Mouse (Mus musculus) liver, embryonic 11.5 days (tissue): Measurements from ENCODE around the gene Traf3. TPM values are rescaled to one million over a fixed set of nuclear protein-coding genes. Genes with fewer than 3 reads are reported as not detected.

Experiments
- ATAC-seq: fragments of 200-750 bp; cut with Nextera tagmentation; replicated peaks from 2 replicates; pipeline ENCODE4 v1.8.0; 2017; ENCODE audit warnings: moderate number of reproducible peaks, mild to moderate bottlenecking, moderate TSS enrichment, moderate library complexity; ENCODE audit not compliant: low FRiP score
- DNase-seq: peaks from one replicate; pipeline ENCODE4 v3.0.0-alpha.2; 2017; ENCODE audit warnings: low spot score
- H3K27ac ChIP-seq: fragments of 300-500 bp; sonication (generic); 2 replicates; pipeline ENCODE4 v1.5.1; 2014; ENCODE audit warnings: mild to moderate bottlenecking, low read depth, low read length, control low read depth
- H3K27me3 ChIP-seq: fragments of 300-500 bp; sonication (generic); replicated peaks from 2 replicates; pipeline ENCODE4 v1.6.1; 2014; ENCODE audit warnings: low read length, mixed read lengths; ENCODE audit not compliant: control insufficient read depth, insufficient read depth
- H3K36me3 ChIP-seq: fragments of 300-500 bp; sonication (generic); 2 replicates; pipeline ENCODE4 v1.6.1; 2014; ENCODE audit warnings: mild to moderate bottlenecking, low read length, moderate library complexity, mixed read lengths; ENCODE audit not compliant: control insufficient read depth, insufficient read depth
- H3K4me1 ChIP-seq: fragments of 300-500 bp; sonication (generic); replicated peaks from 2 replicates; pipeline ENCODE4 v1.6.1; 2014; ENCODE audit warnings: low read length, mixed read lengths; ENCODE audit not compliant: control insufficient read depth, insufficient read depth
- H3K4me2 ChIP-seq: fragments of 300-500 bp; sonication (generic); 2 replicates; pipeline ENCODE4 v1.6.1; 2014; ENCODE audit warnings: mild to moderate bottlenecking, control low read depth, moderate library complexity
- H3K4me3 ChIP-seq: fragments of 300-500 bp; sonication (generic); 2 replicates; pipeline ENCODE4 v1.5.1; 2014; ENCODE audit warnings: low read depth, low read length, control low read depth
- H3K9ac ChIP-seq: fragments of 300-500 bp; sonication (generic); 2 replicates; pipeline ENCODE4 v1.6.1; 2014; ENCODE audit warnings: low read depth, low read length, control low read depth
- H3K9me3 ChIP-seq: fragments of 300-500 bp; sonication (generic); 2 replicates; pipeline ENCODE4 v1.6.1; 2016; ENCODE audit warnings: low read length, inconsistent platforms, mixed read lengths; ENCODE audit not compliant: control insufficient read depth
- WGBS: fragments of 180-500 bp; shearing (Covaris S2); extraction: QIAGEN DNeasy Blood & Tissue Kit; methylation state at CpG from one replicate; pipeline ENCODE4 v1.1.7; 2014; 5-methylcytosine and 5-hydroxymethylcytosine counted together
- polyA plus RNA-seq: library from polyadenylated mRNA; unstranded; fragments of >200 nt; fragmentation: Nextera tagmentation; extraction: Ambion mirVana; gene quantifications from 2 replicates; pipeline ENCODE4 v1.2.1, GENCODE M21; 2014

Traf3 gene
- polyA plus RNA-seq, 1 experiment from 2014 or later = 7.4 TPM

DNA sequence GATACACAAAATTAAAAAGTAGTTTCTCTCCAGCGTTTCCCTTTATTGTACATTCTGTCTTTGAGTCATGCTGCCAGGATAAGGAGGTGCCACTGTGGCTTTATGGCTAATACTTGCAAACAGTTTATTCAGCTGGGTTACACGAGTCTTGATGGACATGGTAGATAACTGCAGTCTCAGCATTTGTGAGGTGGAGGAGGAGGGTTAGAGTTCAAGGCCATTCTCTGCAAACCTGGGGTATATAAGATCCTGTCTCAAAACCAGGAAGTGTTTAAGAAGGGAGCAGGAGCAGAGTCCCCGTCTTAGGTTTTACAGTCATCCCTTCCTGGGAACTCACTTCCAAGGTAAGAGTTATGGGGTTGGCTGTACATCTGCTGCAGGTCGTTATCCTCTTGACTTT lies 30.4 kb downstream of the Traf3 start:
- WGBS = 73% methylated on average over 4 of the region's 4 CpGs
- Histone ChIP-seq H3K4me1 (no peaks in the 10 kb centered on the region), H3K9me3 (no peaks in the 10 kb centered on the region), H3K4me2 (no peak overlapping the region), H3K9ac (no peak overlapping the region), H3K27me3 (no peaks in the 10 kb centered on the region), H3K36me3 (no peaks in the 10 kb centered on the region), H3K27ac (no peak overlapping the region), H3K4me3 (no peak overlapping the region)
- ATAC-seq (no peak), DNase-seq (no peak)

DNA sequence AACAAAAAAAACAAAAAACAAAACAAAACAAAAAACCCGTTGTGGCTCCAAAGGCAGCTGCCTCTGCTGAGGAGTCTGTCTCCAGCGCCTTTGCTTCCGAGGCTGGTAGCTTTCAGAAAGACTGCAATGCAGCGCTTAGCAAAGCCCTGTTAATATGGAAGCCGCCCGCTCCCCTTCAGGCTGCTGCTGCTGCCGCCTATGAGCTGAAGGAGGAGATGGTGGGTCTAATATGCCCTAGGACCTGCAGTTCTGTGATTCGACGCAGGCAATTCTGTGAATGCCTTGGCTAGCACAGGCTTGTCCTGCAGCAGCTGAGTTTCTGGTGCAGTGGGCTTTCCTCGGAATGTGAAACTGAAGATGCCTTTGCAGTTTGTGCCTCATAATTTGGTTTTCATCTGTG lies 36.9 kb downstream of the Traf3 start:
- 81% methylated on average over 10 of the region's 10 CpGs for WGBS
- H3K9ac ChIP-seq = no peak overlapping the region
- H3K36me3 ChIP-seq = no peaks in the 10 kb centered on the region
- H3K9me3 ChIP-seq = no peaks in the 10 kb centered on the region
- no peak overlapping the region for H3K4me2 ChIP-seq
- H3K27ac ChIP-seq = no peak overlapping the region
- no peaks in the 10 kb centered on the region for H3K4me1 ChIP-seq
- ATAC-seq (no peak), DNase-seq (no peak)
- H3K27me3 ChIP-seq = no peaks in the 10 kb centered on the region
- H3K4me3 ChIP-seq = no peak overlapping the region

DNA sequence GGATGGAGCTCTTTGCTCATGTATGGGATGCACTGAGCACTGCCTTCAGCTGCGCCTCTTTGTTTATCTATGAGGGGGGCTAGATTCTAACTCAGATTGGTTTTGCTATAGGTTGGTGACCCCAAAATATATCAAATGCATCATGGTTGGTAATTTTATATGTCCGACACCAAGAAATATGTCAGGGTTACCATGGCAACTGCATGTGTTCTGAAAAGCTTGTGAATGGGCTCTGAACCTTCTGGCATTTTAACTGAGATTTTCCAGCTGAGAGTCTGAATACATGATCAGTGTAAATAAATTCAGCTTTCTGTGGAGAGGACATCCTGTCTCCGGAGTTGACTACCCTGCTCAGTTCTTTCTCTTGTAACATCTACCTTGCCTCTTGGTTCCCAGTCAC lies 37.8 kb downstream of the Traf3 start:
- ATAC-seq = no peak
- no peak overlapping the region for H3K4me3 ChIP-seq
- WGBS = 84% methylated on average over 3 of the region's 3 CpGs
- no peaks in the 10 kb centered on the region for H3K9me3 ChIP-seq
- DNase-seq = no peak
- H3K9ac ChIP-seq = no peak overlapping the region
- H3K36me3 ChIP-seq = no peaks in the 10 kb centered on the region
- H3K4me1 ChIP-seq = no peaks in the 10 kb centered on the region
- H3K27ac ChIP-seq = no peak overlapping the region
- H3K27me3 ChIP-seq = no peaks in the 10 kb centered on the region
- no peak overlapping the region for H3K4me2 ChIP-seq

DNA sequence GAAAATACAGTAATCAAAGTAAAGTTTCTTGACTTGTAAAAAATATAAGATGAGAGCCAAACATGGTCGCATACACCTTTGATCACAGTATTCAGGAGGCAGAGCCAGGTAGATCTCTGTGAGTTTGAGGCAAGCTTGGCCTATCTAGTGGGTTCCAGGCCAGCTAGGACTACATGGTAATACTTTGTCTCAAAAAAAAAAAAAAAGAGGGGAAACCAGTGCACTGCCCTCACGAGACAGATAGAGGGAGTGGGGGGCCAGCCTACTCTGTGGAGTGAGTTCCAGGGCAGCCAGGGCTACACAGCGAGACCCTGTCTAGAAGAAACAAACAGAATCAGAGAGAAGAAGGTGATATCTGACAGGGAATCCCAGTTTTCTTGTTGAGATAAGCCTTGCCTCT lies 41.5 kb downstream of the Traf3 start:
- ATAC-seq (no peak), DNase-seq (no peak)
- H3K36me3 ChIP-seq = no peaks in the 10 kb centered on the region
- H3K4me3 ChIP-seq = no peak overlapping the region
- H3K9ac ChIP-seq = no peak overlapping the region
- 62% methylated on average over 3 of the region's 3 CpGs for WGBS
- no peak overlapping the region for H3K4me2 ChIP-seq
- no peaks in the 10 kb centered on the region for H3K4me1 ChIP-seq
- H3K27ac ChIP-seq = no peak overlapping the region
- H3K9me3 ChIP-seq = no peaks in the 10 kb centered on the region
- H3K27me3 ChIP-seq = no peaks in the 10 kb centered on the region

DNA sequence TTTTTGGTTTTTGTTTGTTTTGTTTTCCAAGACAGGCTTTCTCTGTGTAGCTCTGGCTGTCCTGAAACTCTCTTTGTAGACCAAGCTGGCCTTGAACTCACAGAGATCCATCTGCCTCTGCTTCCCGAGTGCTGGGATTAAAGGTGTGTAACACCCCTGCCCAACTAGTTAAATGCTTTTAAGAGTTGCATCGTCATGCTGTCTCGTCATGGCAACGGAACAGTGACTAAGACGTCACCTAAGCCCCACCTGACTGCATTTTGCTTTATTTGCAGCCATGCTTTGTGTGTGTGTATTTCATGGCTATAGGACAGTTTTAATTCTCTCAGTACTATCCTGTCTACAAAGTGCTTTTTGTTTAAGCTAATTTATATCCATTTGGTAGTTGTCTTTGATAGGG lies 45.6 kb downstream of the Traf3 start:
- Histone ChIP-seq H3K36me3 (no peaks in the 10 kb centered on the region), H3K27me3 (no peaks in the 10 kb centered on the region), H3K9me3 (no peaks in the 10 kb centered on the region), H3K27ac (no peak overlapping the region), H3K9ac (no peak overlapping the region), H3K4me3 (no peak overlapping the region), H3K4me1 (no peaks in the 10 kb centered on the region), H3K4me2 (no peak overlapping the region)
- DNase-seq (no peak), ATAC-seq (no peak)
- 77% methylated on average over 5 of the region's 5 CpGs for WGBS

DNA sequence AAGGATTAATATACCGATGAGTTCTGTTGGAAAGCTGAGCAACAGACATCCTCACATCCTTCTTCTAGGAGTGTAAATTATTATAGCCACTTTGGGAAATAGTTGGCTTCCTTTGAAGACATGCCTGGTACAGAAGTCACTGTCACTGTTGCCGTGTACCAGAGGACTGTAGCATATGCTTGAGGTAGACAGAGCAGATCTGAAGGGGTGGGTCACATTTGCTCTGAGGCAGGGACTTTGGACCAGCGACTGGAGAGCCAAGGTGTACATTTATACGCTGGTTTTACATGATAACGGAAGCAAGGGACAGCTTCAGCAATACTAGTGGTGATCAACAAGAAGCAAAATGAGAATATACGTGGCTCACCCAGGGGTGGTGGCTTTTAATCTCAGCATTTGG lies 52.7 kb downstream of the Traf3 start:
- no peak for ATAC-seq
- H3K4me2 ChIP-seq = no peak overlapping the region
- DNase-seq = no peak
- WGBS = 91% methylated on average over 6 of the region's 6 CpGs
- no peaks in the 10 kb centered on the region for H3K9me3 ChIP-seq
- no peak overlapping the region for H3K27ac ChIP-seq
- H3K36me3 ChIP-seq = peaks cover 10% of the 10 kb centered on the region
- no peak overlapping the region for H3K9ac ChIP-seq
- H3K4me3 ChIP-seq = no peak overlapping the region
- no peaks in the 10 kb centered on the region for H3K27me3 ChIP-seq
- H3K4me1 ChIP-seq = no peaks in the 10 kb centered on the region

DNA sequence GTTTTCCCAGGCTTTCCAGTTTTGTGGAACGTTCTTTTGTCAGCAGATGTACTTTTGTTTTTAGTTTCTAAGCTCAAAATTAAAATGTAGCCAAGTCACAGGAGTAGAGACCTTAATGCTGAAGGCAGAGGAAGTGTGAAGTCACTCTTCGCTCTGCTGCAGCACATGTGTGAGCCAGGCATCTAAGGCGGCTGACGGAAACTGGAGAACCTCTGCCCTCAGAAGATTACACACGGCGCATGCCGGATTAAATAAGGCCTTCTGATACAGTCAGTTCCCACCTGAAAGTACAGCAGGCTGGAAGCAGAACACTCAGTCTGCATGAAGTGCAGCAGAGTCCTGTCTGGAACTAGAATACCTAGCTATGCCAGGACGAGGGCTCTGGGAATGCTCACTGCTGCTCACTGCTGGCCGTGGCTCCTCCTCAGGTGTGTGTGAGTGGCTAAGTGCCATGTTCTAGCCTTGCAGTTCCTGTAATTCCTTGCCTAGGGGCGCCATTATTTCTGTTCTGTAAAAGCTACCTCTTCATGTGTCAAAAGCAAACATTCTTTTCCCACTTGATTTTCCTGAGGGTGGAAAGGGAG lies 59.1 kb downstream of the Traf3 start:
- DNase-seq (no peak), ATAC-seq (no peak)
- Histone ChIP-seq H3K27ac (no peak overlapping the region), H3K27me3 (no peaks in the 10 kb centered on the region), H3K4me2 (no peak overlapping the region), H3K4me1 (0 out of 2 replicates have a peak, but pooled peaks cover 3% of the 10 kb centered on the region), H3K9ac (no peak overlapping the region), H3K9me3 (no peaks in the 10 kb centered on the region), H3K4me3 (no peak overlapping the region), H3K36me3 (peaks cover 10% of the 10 kb centered on the region)
- 69% methylated on average over 10 of the region's 10 CpGs for WGBS

DNA sequence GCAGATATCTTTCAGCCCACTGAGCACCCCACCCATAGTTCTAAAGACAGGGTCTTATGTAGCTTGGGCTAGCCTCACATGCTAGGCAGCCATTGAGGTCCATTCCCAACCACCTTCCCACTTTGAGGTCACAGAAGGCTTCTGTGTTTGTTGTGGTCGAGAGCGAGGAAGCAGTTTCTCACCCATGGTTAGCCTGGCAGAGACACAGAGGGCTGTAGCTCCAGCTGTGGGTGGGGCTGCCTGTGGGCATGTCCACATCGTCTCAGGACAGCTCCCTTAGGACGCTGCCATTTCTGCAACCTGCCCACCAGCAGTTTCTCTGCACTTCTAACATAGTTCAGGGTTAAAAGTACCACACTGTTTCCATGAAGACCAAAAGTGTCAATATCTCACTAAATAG lies 61.2 kb downstream of the Traf3 start:
- ATAC-seq (no peak), DNase-seq (no peak)
- H3K27me3 ChIP-seq = no peaks in the 10 kb centered on the region
- no peaks in the 10 kb centered on the region for H3K9me3 ChIP-seq
- H3K4me2 ChIP-seq = no peak overlapping the region
- no peak overlapping the region for H3K9ac ChIP-seq
- peaks cover 2% of the 10 kb centered on the region; the same call in 1 of the 2 replicates for H3K36me3 ChIP-seq
- WGBS = 71% methylated on average over 4 of the region's 4 CpGs
- H3K4me1 ChIP-seq = 0 out of 2 replicates have a peak, but pooled peaks cover 3% of the 10 kb centered on the region
- H3K4me3 ChIP-seq = no peak overlapping the region
- no peak overlapping the region for H3K27ac ChIP-seq

DNA sequence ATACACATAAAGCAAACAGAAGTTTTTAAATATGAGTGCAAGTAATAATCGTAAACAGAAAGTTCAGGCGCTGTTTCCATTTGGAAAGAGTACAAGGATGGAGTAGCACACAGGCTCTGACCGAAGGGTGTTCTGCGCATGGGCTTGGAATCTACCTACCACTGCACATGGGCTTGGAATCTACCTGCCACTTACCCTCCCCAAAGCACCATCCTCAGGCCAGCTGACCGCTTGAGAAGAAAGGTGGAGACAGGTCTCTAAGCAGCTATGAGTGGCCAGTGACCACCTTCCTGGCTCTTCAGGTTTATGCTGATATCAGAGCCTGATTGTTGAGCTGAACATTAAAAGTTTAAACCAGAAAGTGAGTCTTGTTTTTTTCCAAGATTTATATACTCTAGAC lies 62.3 kb downstream of the Traf3 start:
- no peak overlapping the region for H3K9ac ChIP-seq
- H3K4me1 ChIP-seq = 0 out of 2 replicates have a peak, but pooled peaks cover 3% of the 10 kb centered on the region
- H3K9me3 ChIP-seq = no peaks in the 10 kb centered on the region
- no peak for ATAC-seq
- no peak for DNase-seq
- 95% methylated on average over 5 of the region's 5 CpGs for WGBS
- H3K36me3 ChIP-seq = no peaks in the 10 kb centered on the region; the same call in 1 of the 2 replicates
- H3K4me3 ChIP-seq = no peak overlapping the region
- H3K4me2 ChIP-seq = no peak overlapping the region
- no peaks in the 10 kb centered on the region for H3K27me3 ChIP-seq
- no peak overlapping the region for H3K27ac ChIP-seq
